Mouse (Mus musculus) heart, postnatal 10 days (tissue): Measurements from ENCODE around the gene Phf20. TPM values are rescaled to one million over a fixed set of nuclear protein-coding genes. Genes with fewer than 3 reads are reported as not detected.
"Not testable (repeated sequence)": the region's sequence is repeated elsewhere in the genome, so short reads cannot be mapped to it uniquely, and the experiment has no call there.

Experiments used
- DNase-seq, 2 experiments: peaks; one replicate each; pipeline ENCODE4 v3.0.0; 2021
- intact Hi-C: fragments of 180-260 bp; cut with DNase I; formaldehyde crosslinking; loops from one replicate; pipeline ENCODE4 v1.15.1; 2025
- total RNA-seq, 2 experiments: library from RNA; stranded (reverse); gene quantifications; 2 replicates each; pipeline ENCODE4 v1.2.3; 2021

Gene Phf20
- total RNA-seq, 2 experiments from 2014 or later: 20.6 to 27.5 TPM

DNA sequence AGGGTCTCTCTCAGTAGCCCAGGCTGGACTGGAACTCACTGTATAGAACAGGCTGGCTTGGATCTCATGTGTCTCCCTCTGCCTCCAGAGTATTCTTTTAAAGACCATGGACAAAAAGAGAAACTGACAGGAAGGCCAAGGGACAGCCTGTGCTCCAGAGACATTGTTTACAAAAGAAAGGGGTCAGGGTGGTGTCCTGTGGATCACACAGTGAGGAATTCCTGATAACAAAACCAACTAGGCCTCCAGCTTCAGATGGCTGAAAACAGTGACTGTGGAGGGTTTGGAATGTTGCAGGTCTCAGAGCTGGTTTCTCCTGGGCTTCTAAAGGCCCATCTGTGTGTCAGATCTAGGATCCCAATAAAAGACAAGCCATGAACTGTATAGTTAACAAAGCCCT lies 1.7 kb upstream of the Phf20 start:
- DNase-seq: no peak
- intact Hi-C loops: no loop called here

DNA sequence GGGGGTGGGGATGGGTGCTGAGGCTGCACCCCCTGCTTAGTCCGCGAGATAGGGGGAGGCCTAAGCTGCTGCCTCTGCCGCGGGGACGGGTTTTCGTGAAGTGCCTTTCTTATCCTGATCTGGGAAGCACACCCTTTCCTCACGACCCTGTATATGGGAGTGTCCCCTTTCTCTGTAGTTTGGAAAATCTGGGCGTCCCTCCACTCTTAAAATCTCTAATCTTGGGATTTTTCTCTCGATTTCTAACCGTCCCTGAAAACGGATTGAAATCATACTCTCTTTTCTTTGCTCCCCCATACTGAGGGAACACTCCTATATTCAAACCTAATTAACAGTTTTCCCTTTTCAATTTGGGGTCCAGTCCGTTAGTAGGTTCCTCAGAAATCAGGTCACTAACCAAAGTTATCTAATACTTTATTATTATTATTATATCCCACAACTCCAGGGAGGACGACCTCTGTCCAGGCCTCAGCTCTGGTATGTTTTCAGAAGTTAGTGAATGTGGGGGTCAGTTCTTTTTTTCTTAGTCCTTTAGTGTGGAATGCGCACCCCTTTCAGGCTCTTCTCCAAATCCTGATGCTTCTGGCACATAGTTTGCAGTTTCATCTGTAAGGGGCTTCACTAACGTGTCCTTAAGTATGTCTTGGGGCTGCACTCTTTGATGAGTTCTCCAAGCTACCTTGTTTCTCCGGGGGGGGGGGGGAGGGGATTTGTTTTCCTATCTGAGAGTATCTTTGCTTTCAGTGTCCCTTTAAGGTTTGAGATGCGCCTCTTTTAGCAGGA lies 1.1 kb downstream of the Phf20 start:
- no peak for DNase-seq
- intact Hi-C loops: loop anchor here (2.0 kb wide), 1 partner anchor 17 kb away; the partner anchor contains the start of gene Rbm39

DNA sequence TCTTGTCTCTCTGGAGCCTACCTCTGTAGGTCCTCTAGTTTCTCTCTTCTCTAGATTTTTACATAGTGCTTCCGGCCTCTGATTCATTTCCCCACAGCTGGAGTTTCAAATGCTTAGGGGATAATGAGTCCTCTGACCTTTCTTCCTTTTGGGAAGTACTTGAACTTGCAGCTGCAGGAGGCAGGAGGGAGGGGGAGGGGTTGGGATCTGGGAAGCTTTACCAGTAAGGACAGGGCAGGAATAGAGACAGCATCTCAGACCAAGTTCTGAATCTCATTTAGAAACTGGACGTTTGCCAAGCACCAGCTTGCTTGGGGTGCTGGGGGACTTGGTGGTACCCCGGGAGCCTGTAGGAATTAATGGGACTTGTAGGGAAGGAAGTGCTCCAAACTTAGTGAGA lies 3.7 kb downstream of the Phf20 start:
- intact Hi-C loops: loop anchor here (5.0 kb wide), 1 partner anchor 57 kb away; no protein-coding TSS in a partner anchor

DNA sequence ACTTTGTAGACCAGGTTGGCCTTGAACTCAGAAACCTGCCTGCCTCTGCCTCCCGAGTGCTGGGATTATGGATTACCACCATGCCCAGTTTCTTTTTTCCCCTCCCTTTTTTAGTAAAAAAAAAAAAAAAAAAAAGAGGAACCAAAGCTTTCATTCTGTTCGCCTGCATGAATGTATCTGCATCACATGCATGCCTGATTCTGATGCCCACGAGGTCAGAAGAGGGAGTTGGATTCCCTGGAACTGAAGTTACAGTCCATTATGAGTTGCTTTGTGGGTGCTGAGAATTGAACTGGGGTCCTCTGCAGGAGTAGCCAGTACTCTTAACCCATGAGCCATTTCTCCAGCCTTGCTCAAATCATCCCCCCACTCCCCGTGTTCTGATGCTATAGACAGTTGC lies 5.2 kb downstream of the Phf20 start:
- DNase-seq: no peak
- intact Hi-C loops: loop anchor here (5.0 kb wide), 1 partner anchor 56 kb away; no protein-coding TSS in a partner anchor

More for the DNA sequence above, 3.7 kb downstream of the Phf20 start:
- no peak for DNase-seq

DNA sequence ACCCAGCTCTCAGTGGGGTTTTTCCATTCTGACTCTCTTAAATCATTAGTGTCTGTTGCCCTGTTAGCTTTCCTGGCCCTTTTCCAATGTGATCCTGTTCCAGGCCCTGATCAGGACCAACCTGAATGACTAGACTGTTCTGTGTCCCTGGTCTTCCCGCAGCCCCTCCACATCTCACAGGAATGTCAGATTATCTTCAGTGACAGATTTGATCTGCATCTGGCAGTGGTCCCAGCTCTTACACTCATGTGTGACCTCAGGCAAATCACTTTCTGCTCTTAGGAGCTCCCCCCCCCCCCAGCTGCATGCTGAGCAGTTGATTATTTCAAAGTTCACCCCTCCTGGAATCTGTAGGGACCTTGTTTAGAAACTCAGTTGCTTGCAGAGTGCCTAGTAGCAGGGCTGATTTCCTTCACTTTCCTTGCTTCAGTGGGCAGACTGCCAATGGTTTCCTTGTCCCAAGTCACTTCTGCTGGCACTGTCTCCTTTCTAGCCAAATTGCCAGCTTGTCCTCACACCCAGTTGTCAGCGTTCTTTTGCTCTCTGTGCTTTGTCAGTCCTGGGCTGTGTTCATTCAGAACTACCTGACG lies 6.7 kb downstream of the Phf20 start:
- intact Hi-C loops: loop anchor here (5.0 kb wide), 1 partner anchor 54 kb away; no protein-coding TSS in a partner anchor
- peak; percentile 60 to 62 for DNase-seq

DNA sequence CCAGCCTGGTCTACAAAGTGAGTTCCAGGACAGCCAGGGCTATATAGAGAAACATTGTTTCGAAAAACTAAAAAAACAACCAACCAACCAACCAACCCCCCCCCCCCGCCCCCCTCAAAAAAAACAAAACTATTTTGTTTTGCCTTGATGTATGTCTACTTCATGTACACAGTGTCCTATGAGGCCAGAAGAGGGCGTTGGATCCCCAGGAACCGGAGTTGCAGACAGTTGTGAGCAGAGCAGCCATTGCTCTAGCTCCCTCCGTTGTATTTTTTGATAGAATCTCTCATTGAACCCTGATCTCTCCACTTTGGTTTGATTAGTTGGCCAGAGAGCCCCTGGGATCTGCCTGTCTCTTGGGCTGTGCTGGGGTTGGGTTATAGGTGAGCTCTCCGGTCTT lies 7.7 kb downstream of the Phf20 start:
- intact Hi-C loops: loop anchor here (5.0 kb wide), 1 partner anchor 53 kb away; no protein-coding TSS in a partner anchor
- no peak for DNase-seq

DNA sequence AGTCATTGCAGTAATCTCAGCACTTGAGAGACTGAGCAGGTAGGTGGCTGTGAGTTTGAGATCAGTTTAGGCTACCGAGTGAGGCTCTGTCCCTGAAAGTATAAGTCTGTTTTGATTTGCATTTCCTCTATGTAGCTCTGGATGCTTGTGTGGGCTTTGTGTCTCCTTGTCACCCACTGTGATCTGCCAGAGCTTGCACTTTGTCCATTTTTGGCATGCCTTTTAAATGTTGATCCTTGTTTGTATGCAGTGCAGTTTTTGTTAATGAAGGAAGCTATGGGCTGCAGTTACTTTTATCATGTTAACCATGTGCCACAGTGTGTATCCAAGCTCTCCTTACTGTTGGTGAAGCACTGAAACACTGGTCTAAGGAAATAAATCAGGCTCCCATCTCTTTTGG lies 21.5 kb downstream of the Phf20 start:
- DNase-seq: no peak

DNA sequence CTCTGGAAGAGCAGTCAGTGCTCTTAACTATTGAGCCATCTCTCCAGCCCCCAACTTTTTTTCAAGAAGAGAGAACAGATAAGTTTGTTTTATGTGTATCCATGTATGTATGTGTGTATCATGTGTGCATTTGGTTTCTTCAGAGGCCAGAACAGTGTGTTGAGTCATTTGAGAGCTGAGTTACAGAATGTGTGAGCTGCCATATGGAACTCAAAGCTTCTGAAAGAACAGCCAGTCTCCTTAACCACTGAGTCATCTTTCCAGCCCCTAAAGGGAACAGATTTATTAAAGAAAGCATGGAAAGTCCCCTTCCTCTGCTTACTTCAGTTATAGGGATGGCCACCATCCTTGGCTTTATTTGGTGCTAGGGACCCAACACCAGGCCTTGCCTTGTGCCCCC lies 25.8 kb downstream of the Phf20 start:
- intact Hi-C loops: no loop called here
- DNase-seq: no peak

More for the DNA sequence above, 21.5 kb downstream of the Phf20 start:
- intact Hi-C loops: no loop called here

DNA sequence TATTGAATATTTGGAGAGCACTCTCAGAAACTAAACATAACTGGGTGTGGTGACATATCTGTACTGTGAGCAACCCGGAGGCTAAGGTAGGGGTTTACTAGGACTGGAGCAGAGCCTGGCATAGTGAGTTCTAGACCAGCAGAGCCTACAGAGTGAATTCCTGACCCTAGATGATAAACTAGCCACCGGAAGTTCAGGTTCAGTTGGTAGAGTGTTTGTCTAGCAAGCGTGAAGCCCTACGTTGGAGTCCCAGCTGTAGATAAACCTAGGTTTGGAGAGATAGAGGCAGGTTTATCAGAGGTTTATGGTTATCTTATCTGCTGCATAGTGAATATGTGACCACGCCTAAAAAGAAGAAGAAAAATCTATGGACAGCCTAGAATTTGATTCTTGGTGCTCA lies 27.8 kb downstream of the Phf20 start:
- intact Hi-C loops: no loop called here
- no peak for DNase-seq

DNA sequence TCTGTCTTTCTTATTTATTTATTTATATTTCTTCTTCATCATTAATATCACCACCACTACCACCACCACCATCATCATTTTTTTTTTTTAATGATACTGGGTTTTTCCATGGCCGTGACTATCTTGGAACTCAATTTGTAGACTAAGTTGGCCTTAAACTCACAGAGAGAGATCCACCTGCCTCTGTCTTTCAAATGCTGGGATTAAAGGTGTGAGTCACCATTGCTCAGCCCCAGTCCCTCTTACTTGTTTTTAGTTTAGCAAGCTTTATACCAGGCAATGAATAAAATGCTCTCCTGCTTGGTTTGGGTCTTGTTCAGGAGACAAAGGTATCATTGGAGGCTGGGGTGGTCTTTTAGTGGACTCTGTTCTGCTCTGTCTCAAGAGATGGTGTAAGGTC lies 31.4 kb downstream of the Phf20 start:
- DNase-seq: no peak
- intact Hi-C loops: no loop called here

DNA sequence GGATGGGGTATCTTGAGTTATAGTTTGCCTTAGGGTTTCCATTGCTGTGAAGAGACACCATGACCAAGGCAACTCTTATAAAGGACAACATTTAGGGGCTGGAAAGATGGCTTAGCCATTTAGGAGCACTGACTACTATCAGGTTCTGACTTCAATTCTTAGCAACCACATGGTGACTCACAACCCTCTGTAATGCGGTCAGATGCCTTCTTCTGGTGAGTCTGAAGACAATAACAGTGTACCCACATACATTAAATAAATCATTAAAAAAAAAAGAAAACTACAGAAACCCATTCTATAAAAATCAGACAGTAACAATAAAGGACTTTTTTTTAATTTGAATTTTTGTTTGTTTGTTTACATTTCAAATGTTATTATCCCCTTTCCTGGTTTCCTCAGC lies 32.9 kb downstream of the Phf20 start:
- no peak for DNase-seq
- intact Hi-C loops: no loop called here

DNA sequence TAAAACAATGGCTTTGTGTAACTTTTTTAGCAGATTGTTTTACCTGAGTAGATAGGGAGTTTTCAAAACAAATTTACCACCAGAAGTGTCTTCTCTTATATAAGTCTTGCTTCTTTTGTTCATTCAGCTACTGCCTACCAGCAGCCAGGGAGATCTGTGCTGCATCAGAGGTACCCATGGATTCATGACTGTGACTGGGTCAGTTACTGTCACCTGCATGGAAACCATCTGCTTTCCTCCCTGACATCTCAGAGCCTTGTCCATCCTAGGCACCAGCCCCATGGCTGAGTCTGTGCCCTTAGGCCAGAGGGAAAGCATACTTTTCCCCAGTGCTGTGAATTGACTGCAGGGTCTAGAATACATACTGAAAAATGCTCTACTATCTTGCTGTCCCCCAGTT lies 35.1 kb downstream of the Phf20 start:
- DNase-seq: no peak
- intact Hi-C loops: no loop called here

DNA sequence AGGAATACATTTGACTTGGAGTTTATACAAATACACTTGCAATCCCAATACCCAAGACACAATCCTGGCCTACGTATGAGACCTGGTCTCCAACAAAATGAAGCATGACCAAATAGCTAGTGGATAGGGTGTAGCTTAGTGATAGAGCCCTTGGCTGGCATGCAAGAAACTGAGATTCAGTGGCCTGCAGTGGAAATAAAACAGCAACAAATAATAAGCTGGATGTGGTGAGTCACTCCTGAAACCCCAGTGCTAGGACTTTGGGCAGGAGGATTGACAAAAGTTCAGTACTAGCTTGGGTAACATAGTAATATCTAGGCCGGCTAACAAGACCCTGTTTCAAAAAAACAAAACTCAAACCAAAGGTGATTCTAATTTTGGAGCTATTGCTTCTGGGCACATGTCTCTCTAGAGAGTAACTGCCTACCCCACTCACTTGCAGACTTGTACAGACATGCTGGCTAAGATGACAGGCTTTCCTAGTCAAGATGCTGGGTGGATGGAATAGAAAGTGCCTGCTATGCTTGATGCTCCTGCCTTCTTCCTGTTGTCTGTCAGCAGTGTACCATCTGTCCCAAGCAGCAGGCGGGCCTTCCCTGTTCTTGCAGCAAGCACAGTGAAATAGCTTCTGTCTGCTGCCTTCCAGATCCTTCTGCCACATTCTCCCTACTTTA lies 37.1 kb downstream of the Phf20 start:
- intact Hi-C loops: no loop called here
- DNase-seq: no peak

DNA sequence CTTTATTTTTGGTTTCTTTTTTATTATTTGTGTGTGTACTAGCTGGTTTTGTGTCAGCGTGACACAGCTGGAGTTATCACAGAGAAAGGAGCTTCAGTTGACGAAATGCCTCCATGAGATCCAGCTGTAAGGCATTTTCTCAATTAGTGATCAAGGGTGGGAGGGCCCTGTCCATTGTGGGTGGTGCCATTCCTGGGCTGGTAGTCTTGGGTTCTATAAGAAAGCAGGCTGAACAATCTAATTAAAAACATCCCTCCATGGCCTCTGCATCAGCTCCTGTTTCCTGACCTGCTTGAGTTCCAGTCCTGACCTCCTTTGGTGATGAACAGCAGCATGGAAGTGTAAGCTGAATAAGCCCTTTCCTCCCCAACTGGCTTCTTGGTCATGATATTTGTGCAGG lies 37.8 kb downstream of the Phf20 start:
- not testable (repeated sequence) for DNase-seq

DNA sequence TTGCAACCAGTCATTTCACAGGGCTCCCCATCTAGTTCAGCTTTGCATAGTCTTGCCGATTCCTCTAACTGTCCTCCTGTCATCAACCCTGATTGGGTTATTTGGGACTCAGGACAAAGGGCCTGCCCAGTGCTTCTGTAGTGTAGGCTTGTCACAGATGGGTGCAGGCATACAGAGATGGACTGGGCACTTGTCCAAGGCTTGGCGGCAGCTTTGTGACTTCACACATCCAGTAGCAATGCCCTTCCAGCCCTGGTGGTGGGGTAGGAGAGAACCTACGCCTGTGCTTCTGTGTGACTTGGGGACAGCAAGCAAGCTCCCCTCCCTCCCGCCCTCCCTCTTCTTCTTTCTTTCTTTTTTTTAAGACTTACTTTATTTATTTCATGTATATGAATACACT lies 39.6 kb downstream of the Phf20 start:
- DNase-seq: peak; percentile 49 to 50
- intact Hi-C loops: no loop called here

More for the DNA sequence above, 37.8 kb downstream of the Phf20 start:
- intact Hi-C loops: not testable (repeated sequence)

DNA sequence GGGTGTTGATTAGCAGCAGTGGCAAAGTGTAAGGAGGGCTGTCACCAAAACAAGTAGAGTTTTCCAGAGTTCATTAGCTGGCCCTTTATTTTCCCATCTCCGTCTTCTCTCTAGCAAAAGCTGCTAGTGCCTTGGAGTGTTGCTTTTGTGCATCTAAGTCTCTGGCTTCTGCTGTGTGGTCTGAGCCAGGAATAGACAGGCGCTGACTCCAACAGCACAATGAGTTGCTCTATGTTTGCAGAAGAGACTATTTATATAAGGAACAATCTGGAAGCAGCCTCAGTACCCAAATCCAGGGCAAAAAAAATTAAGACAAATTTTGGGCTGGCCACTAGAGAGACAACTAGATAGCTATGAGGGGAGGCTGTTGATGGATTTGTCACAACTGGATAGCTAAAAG lies 45.4 kb downstream of the Phf20 start:
- no peak for DNase-seq
- intact Hi-C loops: no loop called here

DNA sequence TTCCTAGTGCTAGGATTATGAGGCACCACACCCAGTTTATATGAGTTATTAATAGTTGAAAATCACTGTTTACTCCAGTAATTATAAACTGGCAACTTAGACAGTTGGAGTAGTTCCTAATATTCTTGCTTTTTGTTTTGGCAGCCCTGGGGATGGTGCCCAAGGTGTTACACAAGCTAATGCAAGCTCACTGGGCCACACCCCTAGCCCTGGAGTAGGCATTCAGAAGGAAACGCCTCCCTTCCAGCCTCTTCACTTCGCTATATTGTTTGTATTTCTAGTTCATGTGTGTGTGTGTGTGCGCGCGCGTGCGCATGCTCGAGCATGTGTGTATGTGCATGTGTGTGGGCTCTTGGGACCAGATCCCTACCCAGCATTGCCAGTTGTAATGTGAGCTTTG lies 46.7 kb downstream of the Phf20 start:
- DNase-seq: no peak
- intact Hi-C loops: no loop called here

DNA sequence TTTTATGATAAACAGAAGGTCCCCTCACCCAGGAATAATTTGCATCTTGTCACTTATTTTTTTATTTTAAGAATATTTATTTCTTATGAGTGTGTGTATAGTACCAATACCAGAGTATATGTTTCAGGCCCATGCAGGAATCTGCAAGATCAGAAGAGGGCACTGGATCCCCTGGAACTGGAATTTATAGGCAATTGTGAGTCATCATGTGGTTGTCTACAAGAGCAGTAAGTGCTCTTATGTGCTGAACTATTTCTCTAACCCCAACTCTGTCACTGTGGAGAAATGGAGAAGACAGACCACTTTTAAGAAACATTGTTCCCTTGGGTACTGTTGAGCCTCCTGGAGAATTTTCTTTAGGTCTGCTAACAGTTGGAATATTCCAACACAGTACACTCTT lies 51.3 kb downstream of the Phf20 start:
- intact Hi-C loops: no loop called here
- no peak for DNase-seq

DNA sequence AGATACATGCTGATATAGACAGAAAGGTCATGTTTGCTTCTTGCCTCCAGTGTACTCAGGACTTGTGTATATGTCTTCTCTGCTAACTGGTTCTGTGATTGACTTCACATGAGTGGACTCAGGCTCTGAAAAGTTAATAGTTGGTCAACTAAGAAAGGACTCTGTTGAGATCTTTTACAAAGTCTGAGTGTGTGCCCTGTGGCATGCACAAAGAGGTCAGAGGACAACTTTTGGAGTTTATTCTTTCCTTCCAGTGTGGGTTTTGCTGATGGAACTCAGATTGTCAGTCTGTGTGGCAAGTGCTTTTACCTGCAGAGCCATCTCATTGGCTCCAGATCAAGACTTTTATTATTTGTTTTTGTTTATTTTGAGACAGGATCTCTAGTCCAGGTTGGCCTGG lies 54.5 kb downstream of the Phf20 start:
- no peak for DNase-seq
- intact Hi-C loops: no loop called here

DNA sequence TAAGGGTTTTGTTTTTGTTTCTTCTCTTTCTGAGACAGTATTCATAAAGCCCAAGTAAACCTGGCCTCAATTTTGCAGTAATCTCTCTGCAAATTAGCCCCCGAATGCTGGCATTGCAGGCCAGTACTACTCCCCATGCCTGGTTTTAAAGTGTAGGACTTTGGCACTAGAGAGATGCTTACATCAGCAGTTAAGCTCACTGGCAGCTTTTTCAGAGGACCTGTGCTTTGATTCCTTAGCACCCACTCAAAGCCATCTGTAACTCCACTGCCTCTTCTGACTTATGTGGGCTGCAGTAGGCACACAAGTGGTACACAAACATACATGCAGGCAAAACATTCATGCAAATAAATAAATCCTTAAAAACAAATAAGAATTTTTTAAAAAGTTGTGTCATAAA lies 55.0 kb downstream of the Phf20 start:
- intact Hi-C loops: no loop called here
- no peak for DNase-seq

DNA sequence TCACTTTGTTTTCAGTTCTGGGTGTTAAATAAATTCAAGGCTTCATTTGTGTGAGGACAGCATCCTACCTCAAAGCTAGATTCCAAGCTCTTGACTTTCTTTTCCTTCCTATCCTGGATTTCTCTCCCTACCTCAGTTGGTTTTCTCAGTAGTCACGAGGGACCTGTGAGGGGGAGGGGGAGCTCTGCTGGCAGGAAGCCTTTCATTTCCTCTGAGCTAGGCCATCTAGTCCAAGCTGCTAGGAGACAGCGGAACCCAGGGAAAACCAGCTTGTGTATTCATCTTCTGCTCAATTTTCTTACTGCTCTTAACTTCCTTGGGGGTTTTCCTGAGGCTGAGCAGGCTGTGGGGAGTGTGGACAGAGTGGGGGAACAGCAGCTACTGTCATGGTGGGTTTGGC lies 60.8 kb downstream of the Phf20 start:
- peak; percentile 59 to 61 for DNase-seq
- intact Hi-C loops: loop anchor here (5.0 kb wide), 1 partner anchor 55 kb away; no protein-coding TSS in a partner anchor
